Mouse (Mus musculus) midbrain, postnatal 0 days (tissue): ENCODE measurements at regions not wholly inside any gene's neighbourhood (a gene's known extent, or its start where the extent isn't known, plus 50 kb on each side); places are given as distances from the start of the nearest gene placed in this dataset.

ENCODE experiments used
- ATAC-seq: fragments of 200-750 bp; cut with Nextera tagmentation; 2 replicates; pipeline ENCODE4 v1.8.0; 2017; ENCODE audit warnings: moderate number of reproducible peaks, mild to moderate bottlenecking, moderate TSS enrichment, moderate library complexity; ENCODE audit not compliant: low FRiP score
- DNase-seq: peaks from one replicate; pipeline ENCODE4 v3.0.0-alpha.2; 2015; ENCODE audit warnings: low spot score
- H3K27ac ChIP-seq: fragments of 300-500 bp; sonication (generic); 2 replicates; pipeline ENCODE4 v1.5.1; 2014; ENCODE audit warnings: low read depth, mild to moderate bottlenecking, low read length, mixed read lengths
- H3K27me3 ChIP-seq: fragments of 300-500 bp; sonication (generic); 2 replicates; pipeline ENCODE4 v1.6.1; 2014; ENCODE audit warnings: low read length, control low read depth, mixed read lengths; ENCODE audit not compliant: insufficient read depth
- H3K36me3 ChIP-seq: fragments of 300-500 bp; sonication (generic); 2 replicates; pipeline ENCODE4 v1.6.1; 2014; ENCODE audit warnings: low read length, control low read depth, mixed read lengths; ENCODE audit not compliant: insufficient read depth
- H3K4me1 ChIP-seq: fragments of 300-500 bp; sonication (generic); 2 replicates; pipeline ENCODE4 v1.6.1; 2014; ENCODE audit warnings: mild to moderate bottlenecking, control low read depth, antibody characterized with exemption, low read length, mixed read lengths; ENCODE audit not compliant: insufficient read depth
- H3K4me2 ChIP-seq: fragments of 300-500 bp; sonication (generic); 2 replicates; pipeline ENCODE4 v1.6.1; 2014; ENCODE audit warnings: low read depth, mild to moderate bottlenecking, low read length, mixed read lengths; ENCODE audit not compliant: poor library complexity, severe bottlenecking
- H3K4me3 ChIP-seq: fragments of 300-500 bp; sonication (generic); 2 replicates; pipeline ENCODE4 v1.5.1; 2014; ENCODE audit warnings: low read depth, mild to moderate bottlenecking, low read length, moderate library complexity
- H3K9ac ChIP-seq: fragments of 300-500 bp; sonication (generic); replicated peaks from 2 replicates; pipeline ENCODE4 v1.6.1; 2014; ENCODE audit warnings: mild to moderate bottlenecking, low read length, moderate library complexity, mixed read lengths; ENCODE audit not compliant: poor library complexity, severe bottlenecking
- H3K9me3 ChIP-seq: fragments of 300-500 bp; sonication (generic); 2 replicates; pipeline ENCODE4 v1.6.1; 2016; ENCODE audit warnings: low read length, control low read depth
- CTCF ChIP-seq: IDR thresholded peaks from 2 replicates; pipeline ENCODE4 v1.5.1; 2016; ENCODE audit warnings: antibody characterized with exemption, mild to moderate bottlenecking
- WGBS: fragments of 180-500 bp; shearing (Covaris S2); extraction: QIAGEN DNeasy Blood & Tissue Kit; methylation state at CpG from one replicate; pipeline ENCODE4 v1.1.7; 2014; 5-methylcytosine and 5-hydroxymethylcytosine counted together

DNA sequence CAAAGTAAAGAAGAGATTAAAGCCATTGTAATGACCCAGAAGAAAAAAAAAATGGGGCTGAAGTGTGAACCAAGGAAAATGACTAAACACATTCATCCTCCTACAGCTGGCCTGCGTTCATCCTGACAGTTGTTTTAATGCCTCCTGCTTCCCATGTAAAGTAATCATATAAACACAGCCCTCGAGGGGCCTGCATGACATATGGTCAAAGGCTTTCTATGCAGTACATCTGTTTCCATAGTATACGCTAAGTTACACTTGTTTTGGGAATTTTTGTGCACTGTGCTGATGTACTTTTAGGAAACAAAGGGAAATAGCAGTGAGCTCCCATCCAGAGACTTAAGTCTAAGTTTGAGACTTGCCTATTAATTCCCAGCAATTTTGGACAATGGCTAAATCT is 63.3 kb upstream of the Parp8 start:
- Histone ChIP-seq H3K36me3 (no peaks in the 10 kb centered on the region), H3K9me3 (no peaks in the 10 kb centered on the region), H3K4me3 (no peak overlapping the region), H3K4me1 (no peaks in the 10 kb centered on the region), H3K9ac (no peak overlapping the region), H3K27me3 (no peaks in the 10 kb centered on the region), H3K4me2 (no peak overlapping the region), H3K27ac (no peak overlapping the region)
- DNase-seq: no peak
- TF ChIP-seq CTCF: no peak
- 66% methylated on average over 3 of the region's 3 CpGs for WGBS
- ATAC-seq: no peak

GRCm38 (mm10) chr13:117082758-117083157 is 57.4 kb upstream of the Parp8 start:
- Histone ChIP-seq H3K4me3 (no peak overlapping the region), H3K36me3 (no peaks in the 10 kb centered on the region), H3K27me3 (no peaks in the 10 kb centered on the region), H3K9ac (no peak overlapping the region), H3K27ac (no peak overlapping the region), H3K4me2 (no peak overlapping the region), H3K9me3 (no peaks in the 10 kb centered on the region), H3K4me1 (no peaks in the 10 kb centered on the region)
- 90% methylated on average over 4 of the region's 4 CpGs for WGBS
- ATAC-seq: no peak
- no peak for TF ChIP-seq CTCF
- no peak for DNase-seq

GRCm38 (mm10) chr13:117079316-117079715 is 54.0 kb upstream of the Parp8 start:
- Histone ChIP-seq H3K4me3 (no peak overlapping the region), H3K27me3 (no peaks in the 10 kb centered on the region), H3K27ac (no peak overlapping the region), H3K9ac (no peak overlapping the region), H3K36me3 (no peaks in the 10 kb centered on the region), H3K4me1 (no peaks in the 10 kb centered on the region), H3K9me3 (no peaks in the 10 kb centered on the region), H3K4me2 (no peak overlapping the region)
- DNase-seq (no peak), ATAC-seq (no peak)
- WGBS: 68% methylated on average over 1 of the region's 1 CpGs
- no peak for TF ChIP-seq CTCF
